Mouse (Mus musculus) stomach, embryonic 16.5 days (tissue): ENCODE measurements around the gene Nhsl1. TPM values are rescaled to one million over a fixed set of nuclear protein-coding genes. Genes with fewer than 3 reads are reported as not detected.

ENCODE experiments used
- ATAC-seq: fragments of 200-750 bp; cut with Nextera tagmentation; 2 replicates; pipeline ENCODE4 v1.8.0; 2017; ENCODE audit warnings: moderate number of reproducible peaks, moderate TSS enrichment; ENCODE audit not compliant: insufficient read depth, low FRiP score
- H3K27ac ChIP-seq: fragments of 300-500 bp; sonication (generic); 2 replicates; pipeline ENCODE4 v1.5.1; 2014; ENCODE audit warnings: low read length
- H3K27me3 ChIP-seq: fragments of 300-500 bp; sonication (generic); 2 replicates; pipeline ENCODE4 v1.6.1; 2014; ENCODE audit warnings: low read length, control low read depth, mixed read lengths; ENCODE audit not compliant: control insufficient read depth, insufficient read depth
- H3K36me3 ChIP-seq: fragments of 300-500 bp; sonication (generic); 2 replicates; pipeline ENCODE4 v1.6.1; 2014; ENCODE audit warnings: low read length; ENCODE audit not compliant: control insufficient read depth, insufficient read depth
- H3K4me1 ChIP-seq: fragments of 300-500 bp; sonication (generic); 2 replicates; pipeline ENCODE4 v1.6.1; 2014; ENCODE audit warnings: low read length, control low read depth, mixed read lengths; ENCODE audit not compliant: control insufficient read depth, insufficient read depth
- H3K4me2 ChIP-seq: fragments of 300-500 bp; sonication (generic); 2 replicates; pipeline ENCODE4 v1.6.1; 2014; ENCODE audit warnings: low read depth, low read length, mixed read lengths
- H3K4me3 ChIP-seq: fragments of 300-500 bp; sonication (generic); replicated peaks from 2 replicates; pipeline ENCODE4 v1.5.1; 2014; ENCODE audit warnings: mild to moderate bottlenecking, low read length
- H3K9ac ChIP-seq: fragments of 300-500 bp; sonication (generic); 2 replicates; pipeline ENCODE4 v1.6.1; 2014; ENCODE audit warnings: low read length
- H3K9me3 ChIP-seq: fragments of 300-500 bp; sonication (generic); replicated peaks from 2 replicates; pipeline ENCODE4 v1.6.1; 2016; ENCODE audit warnings: low read length, control low read depth; ENCODE audit not compliant: control insufficient read depth
- WGBS: fragments of 180-500 bp; shearing (Covaris S2); extraction: QIAGEN DNeasy Blood & Tissue Kit; methylation state at CpG from one replicate; pipeline ENCODE4 v1.1.7; 2014; 5-methylcytosine and 5-hydroxymethylcytosine counted together
- polyA plus RNA-seq: library from polyadenylated mRNA; unstranded; fragments of >200 nt; fragmentation: Nextera tagmentation; extraction: Ambion mirVana; gene quantifications from 2 replicates; pipeline ENCODE4 v1.2.1, GENCODE M21; 2015

The Nhsl1 gene
- polyA plus RNA-seq, 1 experiment from 2014 or later = 7.0 TPM

DNA sequence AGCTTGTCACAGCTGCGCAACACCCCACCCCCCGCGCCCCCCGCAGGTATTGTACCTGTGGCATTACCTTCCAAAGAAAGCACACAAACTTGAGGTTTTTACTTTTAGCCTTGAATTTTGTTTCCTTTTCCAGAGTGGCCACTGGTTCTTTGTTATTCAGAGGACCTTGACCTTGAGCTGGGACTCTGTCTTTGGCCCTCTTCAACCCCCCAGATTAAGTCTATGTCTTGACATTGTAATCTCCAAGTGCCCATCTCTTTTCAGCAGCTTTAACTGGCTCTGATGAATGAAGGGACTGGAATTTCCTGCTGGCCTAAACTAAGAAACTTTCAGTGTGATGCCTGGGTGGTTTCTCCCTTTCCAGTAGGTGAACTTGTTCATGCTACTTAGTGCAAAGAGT lies 906 bp downstream of the Nhsl1 start:
- 18% methylated on average over 4 of the region's 4 CpGs for WGBS
- H3K9ac ChIP-seq = peak overlapping the region; percentile 93
- H3K4me2 ChIP-seq = peak overlapping the region; percentile 97
- H3K36me3 ChIP-seq = no peaks in the 10 kb centered on the region
- H3K27ac ChIP-seq = peak overlapping the region; percentile 78
- peaks cover 3% of the 10 kb centered on the region; the same call in 1 of the 2 replicates for H3K4me1 ChIP-seq
- H3K27me3 ChIP-seq = no peaks in the 10 kb centered on the region
- peak overlapping the region; percentile 79 for H3K4me3 ChIP-seq
- no peaks in the 10 kb centered on the region for H3K9me3 ChIP-seq
- ATAC-seq = no peak

DNA sequence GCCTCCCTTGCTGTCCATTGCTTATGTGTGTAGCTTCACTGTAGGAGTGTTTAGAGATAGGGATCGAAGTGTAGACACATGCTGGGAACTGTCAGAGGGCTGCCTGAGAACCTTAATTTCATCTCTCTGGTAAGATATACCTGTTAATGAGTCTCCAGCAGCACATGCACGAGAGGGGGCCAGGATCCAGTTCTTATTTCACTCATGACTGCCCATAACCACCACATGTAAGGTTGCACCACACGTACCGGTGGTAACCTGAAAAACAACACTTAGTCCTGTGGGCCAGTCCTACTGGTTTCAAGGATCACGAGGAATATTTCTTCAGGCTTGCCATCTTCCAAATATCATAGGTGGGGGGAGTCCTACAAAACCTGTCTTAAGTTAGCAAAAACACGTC lies 3.1 kb downstream of the Nhsl1 start:
- H3K4me2 ChIP-seq = no peak overlapping the region
- H3K9ac ChIP-seq = no peak overlapping the region
- no peak for ATAC-seq
- peaks cover 3% of the 10 kb centered on the region; the same call in 1 of the 2 replicates for H3K4me1 ChIP-seq
- no peaks in the 10 kb centered on the region for H3K36me3 ChIP-seq
- H3K27ac ChIP-seq = no peak overlapping the region
- 87% methylated on average over 6 of the region's 6 CpGs for WGBS
- H3K27me3 ChIP-seq = no peaks in the 10 kb centered on the region
- no peak overlapping the region for H3K4me3 ChIP-seq
- no peaks in the 10 kb centered on the region for H3K9me3 ChIP-seq

DNA sequence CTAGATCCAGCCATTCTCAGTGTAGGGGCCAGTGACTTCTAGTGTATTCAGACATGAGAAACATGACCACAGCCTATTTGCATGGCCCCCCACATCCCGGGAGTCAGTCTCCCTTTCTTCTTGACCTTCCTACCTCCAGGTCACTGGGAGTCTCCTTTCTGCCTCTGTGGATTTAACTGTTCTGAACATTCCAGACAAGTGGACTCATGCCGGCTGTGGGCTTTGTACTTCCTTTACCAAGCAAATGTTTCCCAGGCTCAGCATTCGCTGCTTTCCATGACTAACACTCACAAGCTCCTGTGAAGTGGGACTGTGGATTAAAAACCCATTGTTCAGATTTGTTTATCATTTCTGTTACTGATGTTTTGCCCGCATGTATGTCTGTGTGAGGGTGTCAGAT lies 4.9 kb downstream of the Nhsl1 start:
- 50% methylated on average over 4 of the region's 4 CpGs for WGBS
- ATAC-seq = no peak

DNA sequence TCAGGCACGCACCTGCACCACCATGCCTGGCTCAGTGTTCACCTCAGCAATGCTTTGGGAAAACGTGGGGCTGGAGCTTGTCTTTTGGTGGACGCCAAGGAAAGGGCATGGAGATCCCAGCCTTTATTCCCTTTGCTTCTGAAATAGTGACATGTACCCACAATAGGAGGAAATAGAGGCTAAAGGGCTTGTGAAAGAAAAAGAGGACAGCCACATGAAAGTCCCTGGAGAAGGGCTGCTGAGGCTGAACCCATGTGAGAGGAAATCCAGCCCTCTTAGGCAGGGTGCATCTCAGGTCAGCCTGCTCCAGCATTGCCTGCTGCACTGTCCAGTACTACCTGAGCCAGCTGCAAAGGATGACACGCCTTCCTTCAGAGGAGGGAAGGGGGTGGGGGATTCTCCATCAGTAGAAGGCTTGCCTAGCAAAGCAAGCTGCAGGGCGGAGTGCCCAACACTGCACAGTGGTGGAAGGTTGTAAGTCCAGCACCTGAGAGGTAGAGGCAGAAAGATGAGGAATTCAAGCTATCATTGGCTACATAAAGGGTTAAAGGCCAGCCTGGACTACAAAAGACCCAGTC lies 9.6 kb downstream of the Nhsl1 start:
- no peak for ATAC-seq
- H3K27ac ChIP-seq = no peak overlapping the region
- H3K27me3 ChIP-seq = no peaks in the 10 kb centered on the region
- no peak overlapping the region for H3K9ac ChIP-seq
- peaks cover 17% of the 10 kb centered on the region for H3K4me1 ChIP-seq
- H3K36me3 ChIP-seq = no peaks in the 10 kb centered on the region
- no peaks in the 10 kb centered on the region for H3K9me3 ChIP-seq
- H3K4me3 ChIP-seq = no peak overlapping the region
- H3K4me2 ChIP-seq = no peak overlapping the region
- 66% methylated on average over 5 of the region's 5 CpGs for WGBS

More for the DNA sequence above, 4.9 kb downstream of the Nhsl1 start:
- Histone ChIP-seq H3K4me1 (peaks cover 7% of the 10 kb centered on the region; the same call in 1 of the 2 replicates), H3K9ac (no peak overlapping the region), H3K27ac (peak overlapping the region; percentile 28; the same call in 1 of the 2 replicates), H3K27me3 (no peaks in the 10 kb centered on the region), H3K4me3 (no peak overlapping the region), H3K36me3 (no peaks in the 10 kb centered on the region), H3K9me3 (no peaks in the 10 kb centered on the region), H3K4me2 (no peak overlapping the region)

DNA sequence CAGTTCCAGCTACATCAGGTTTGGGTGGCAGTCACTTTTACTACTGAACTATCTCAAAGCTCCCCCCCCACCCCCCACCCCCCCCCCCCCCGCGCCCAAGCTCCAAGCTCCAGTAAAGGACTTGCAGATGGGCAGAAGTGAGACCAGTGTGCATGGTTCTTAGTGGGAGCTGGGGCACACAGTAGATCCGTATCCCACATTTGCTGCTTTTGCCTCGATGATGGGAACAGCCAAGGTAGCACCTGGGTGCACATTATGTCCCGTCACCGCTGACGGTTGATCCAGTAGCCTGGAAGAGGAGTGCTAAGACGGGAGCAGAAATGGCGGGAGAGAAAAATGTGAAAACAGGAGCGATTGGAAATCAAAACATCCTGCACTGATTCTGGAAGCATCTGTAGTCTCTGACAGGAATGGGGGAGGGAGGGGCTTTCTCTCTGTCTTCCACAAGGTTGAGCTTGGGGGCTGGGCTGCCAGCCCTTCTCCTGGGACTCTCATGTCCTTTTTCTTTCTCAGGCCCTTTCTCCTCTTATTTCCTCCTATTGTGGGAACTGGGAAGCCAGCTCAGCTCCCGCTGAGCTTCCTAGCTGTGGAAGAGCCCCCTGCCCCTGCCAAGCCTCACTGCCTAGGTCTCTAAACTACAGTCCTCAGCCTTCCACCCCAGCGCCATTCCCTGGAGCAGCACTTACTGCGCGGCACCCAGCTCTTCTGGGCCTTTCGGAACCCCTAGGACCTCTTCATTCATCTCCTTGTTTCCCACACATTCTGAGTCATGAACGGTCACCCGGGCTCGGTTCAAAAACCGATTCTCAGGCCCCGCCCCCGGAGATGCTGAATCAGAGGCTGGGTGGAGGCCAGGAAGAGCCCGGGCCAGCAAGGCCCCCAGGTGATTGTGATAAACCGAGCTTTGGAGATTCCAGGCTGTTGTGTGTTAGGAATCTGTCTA lies 10.6 kb downstream of the Nhsl1 start:
- ATAC-seq = peak; percentile 55
- Histone ChIP-seq H3K4me3 (peak overlapping the region; percentile 38), H3K36me3 (no peaks in the 10 kb centered on the region), H3K4me1 (peaks cover 15% of the 10 kb centered on the region), H3K9me3 (no peaks in the 10 kb centered on the region), H3K27me3 (no peaks in the 10 kb centered on the region), H3K4me2 (peak overlapping the region; percentile 65), H3K9ac (peak overlapping the region; percentile 65), H3K27ac (peak overlapping the region; percentile 64)
- 10% methylated on average over 22 of the region's 23 CpGs for WGBS

DNA sequence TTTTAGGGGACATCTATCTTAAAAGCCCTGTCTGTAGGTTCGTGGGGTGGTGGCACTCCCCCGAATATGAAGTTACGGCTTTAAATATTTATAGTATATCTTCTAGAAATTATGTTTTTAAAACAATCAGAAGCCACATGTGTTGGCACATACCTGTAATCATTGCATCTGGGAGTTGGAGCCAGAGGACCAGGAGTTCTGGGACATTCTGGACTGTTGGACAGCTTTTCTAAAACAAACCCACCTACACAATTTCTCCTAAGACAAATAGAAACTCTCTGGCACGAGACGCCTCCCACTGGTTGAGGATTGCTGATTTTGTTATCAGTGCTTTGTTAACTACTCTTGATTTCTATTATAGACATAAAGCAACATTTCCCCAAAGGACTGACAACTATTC lies 11.7 kb downstream of the Nhsl1 start:
- H3K27me3 ChIP-seq = no peaks in the 10 kb centered on the region
- H3K27ac ChIP-seq = no peak overlapping the region
- H3K4me2 ChIP-seq = no peak overlapping the region
- 65% methylated on average over 5 of the region's 5 CpGs for WGBS
- no peak overlapping the region for H3K4me3 ChIP-seq
- no peaks in the 10 kb centered on the region for H3K9me3 ChIP-seq
- no peak for ATAC-seq
- H3K36me3 ChIP-seq = no peaks in the 10 kb centered on the region
- H3K9ac ChIP-seq = no peak overlapping the region
- peaks cover 15% of the 10 kb centered on the region for H3K4me1 ChIP-seq

DNA sequence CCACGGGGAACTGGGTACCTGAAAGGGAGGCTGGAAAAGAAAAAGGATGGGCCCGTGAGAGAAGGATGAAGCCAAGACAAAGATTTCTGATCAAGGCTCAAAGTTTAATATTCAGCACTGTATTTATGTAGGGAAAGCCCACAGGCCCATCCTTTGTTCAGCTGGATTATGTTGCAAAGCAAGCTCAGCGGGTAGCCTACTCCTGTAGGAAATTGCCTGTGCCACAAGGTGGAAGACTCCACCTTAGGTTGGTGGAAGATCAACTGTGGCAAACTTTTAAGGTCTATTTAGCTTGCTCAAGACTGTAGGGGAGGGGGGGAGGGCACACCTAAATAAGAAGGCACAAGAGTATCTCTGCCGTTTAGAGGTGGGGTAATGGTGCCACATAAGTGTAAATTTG lies 14.8 kb downstream of the Nhsl1 start:
- WGBS = 58% methylated on average over 4 of the region's 4 CpGs
- no peak overlapping the region for H3K27ac ChIP-seq
- H3K9ac ChIP-seq = no peak overlapping the region
- peaks cover 11% of the 10 kb centered on the region for H3K4me1 ChIP-seq
- H3K4me2 ChIP-seq = no peak overlapping the region
- no peaks in the 10 kb centered on the region for H3K36me3 ChIP-seq
- H3K4me3 ChIP-seq = no peak overlapping the region
- H3K27me3 ChIP-seq = no peaks in the 10 kb centered on the region
- no peak for ATAC-seq
- H3K9me3 ChIP-seq = no peaks in the 10 kb centered on the region

DNA sequence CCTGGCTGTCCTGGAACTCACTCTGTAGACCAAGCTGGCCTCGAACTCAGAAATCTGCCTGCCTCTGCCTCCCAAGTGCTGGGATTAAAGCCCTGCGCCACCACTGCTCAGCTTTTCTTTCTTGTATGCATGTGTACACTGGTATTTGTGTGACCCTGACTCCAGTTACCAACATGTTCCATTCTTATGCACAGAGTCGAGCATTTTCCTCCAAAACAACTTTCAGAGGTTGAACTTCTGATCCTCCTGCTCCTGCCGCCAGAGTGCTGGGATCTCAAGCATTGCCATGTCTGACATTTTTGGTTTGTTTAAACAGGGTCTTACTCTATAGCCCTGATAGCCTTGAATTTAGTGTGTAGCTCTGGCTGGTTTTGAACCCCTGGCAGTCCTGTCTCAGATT lies 15.4 kb downstream of the Nhsl1 start:
- Histone ChIP-seq H3K4me1 (peaks cover 8% of the 10 kb centered on the region), H3K4me2 (no peak overlapping the region), H3K4me3 (no peak overlapping the region), H3K9ac (no peak overlapping the region), H3K9me3 (no peaks in the 10 kb centered on the region), H3K27ac (no peak overlapping the region), H3K27me3 (no peaks in the 10 kb centered on the region), H3K36me3 (no peaks in the 10 kb centered on the region)
- ATAC-seq = no peak
- 90% methylated on average over 4 of the region's 4 CpGs for WGBS

DNA sequence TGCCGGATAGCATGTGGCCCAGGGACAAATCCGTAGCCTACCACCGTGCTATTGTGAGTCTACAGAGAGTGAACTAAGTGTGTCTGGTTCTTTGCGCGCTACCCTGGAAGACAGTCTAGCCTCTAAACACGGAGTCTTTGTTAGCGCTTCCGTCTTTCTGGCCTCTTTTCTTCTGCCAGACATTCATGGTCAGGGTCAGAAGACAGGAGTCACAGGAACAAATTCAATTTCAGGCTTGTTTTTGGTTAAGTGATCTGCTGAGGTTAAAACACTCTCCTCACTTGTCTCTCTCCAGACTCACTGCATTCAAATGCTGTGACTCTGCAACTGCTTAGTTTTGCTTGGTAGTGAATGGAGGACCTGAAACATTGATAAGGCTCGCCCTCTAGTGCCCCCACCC lies 15.9 kb downstream of the Nhsl1 start:
- no peaks in the 10 kb centered on the region for H3K36me3 ChIP-seq
- no peak overlapping the region for H3K9ac ChIP-seq
- H3K4me1 ChIP-seq = peaks cover 2% of the 10 kb centered on the region
- no peak overlapping the region for H3K27ac ChIP-seq
- no peak overlapping the region for H3K4me3 ChIP-seq
- WGBS = 80% methylated on average over 9 of the region's 9 CpGs
- no peak overlapping the region for H3K4me2 ChIP-seq
- no peaks in the 10 kb centered on the region for H3K27me3 ChIP-seq
- no peaks in the 10 kb centered on the region for H3K9me3 ChIP-seq
- ATAC-seq = no peak
